Mouse (Mus musculus) hindbrain, postnatal 0 days (tissue): ENCODE results near the gene Zfp831. TPM values are rescaled to one million over a fixed set of nuclear protein-coding genes. Genes with fewer than 3 reads are reported as not detected.

Source experiments
- ATAC-seq: fragments of 200-750 bp; cut with Nextera tagmentation; 2 replicates; pipeline ENCODE4 v1.8.0; 2017; ENCODE audit warnings: mild to moderate bottlenecking, moderate TSS enrichment, moderate library complexity
- DNase-seq: peaks from one replicate; pipeline ENCODE4 v3.0.0-alpha.2; 2015; ENCODE audit warnings: low spot score
- H3K27ac ChIP-seq: fragments of 300-500 bp; sonication (generic); 2 replicates; pipeline ENCODE4 v1.5.1; 2014; ENCODE audit warnings: mild to moderate bottlenecking
- H3K27me3 ChIP-seq: fragments of 300-500 bp; sonication (generic); 2 replicates; pipeline ENCODE4 v1.6.1; 2014; ENCODE audit warnings: low read length, mixed read lengths; ENCODE audit not compliant: insufficient read depth
- H3K36me3 ChIP-seq: fragments of 300-500 bp; sonication (generic); 2 replicates; pipeline ENCODE4 v1.6.1; 2014; ENCODE audit warnings: low read length, mixed read lengths; ENCODE audit not compliant: insufficient read depth
- H3K4me1 ChIP-seq: fragments of 300-500 bp; sonication (generic); 2 replicates; pipeline ENCODE4 v1.6.1; 2014; ENCODE audit warnings: antibody characterized with exemption, low read length, mixed read lengths; ENCODE audit not compliant: insufficient read depth
- H3K4me2 ChIP-seq: fragments of 300-500 bp; sonication (generic); 2 replicates; pipeline ENCODE4 v1.6.1; 2014; ENCODE audit warnings: low read depth, mild to moderate bottlenecking, low read length, moderate library complexity, mixed read lengths
- H3K4me3 ChIP-seq: fragments of 300-500 bp; sonication (generic); 2 replicates; pipeline ENCODE4 v1.5.1; 2014; ENCODE audit warnings: low read length
- H3K9ac ChIP-seq: fragments of 300-500 bp; sonication (generic); replicated peaks from 2 replicates; pipeline ENCODE4 v1.6.1; 2014; ENCODE audit warnings: mild to moderate bottlenecking, low read length, moderate library complexity, mixed read lengths
- H3K9me3 ChIP-seq: fragments of 300-500 bp; sonication (generic); 2 replicates; pipeline ENCODE4 v1.6.1; 2016; ENCODE audit warnings: low read length, mixed read lengths
- CTCF ChIP-seq: IDR thresholded peaks from 2 replicates; pipeline ENCODE4 v1.5.1; 2016; ENCODE audit warnings: antibody characterized with exemption, control low read depth, low read depth
- WGBS: fragments of 180-500 bp; shearing (Covaris S2); extraction: QIAGEN DNeasy Blood & Tissue Kit; methylation state at CpG from one replicate; pipeline ENCODE4 v1.1.7; 2014; 5-methylcytosine and 5-hydroxymethylcytosine counted together
- polyA plus RNA-seq: library from polyadenylated mRNA; unstranded; fragments of >200 nt; fragmentation: Nextera tagmentation; extraction: Ambion mirVana; gene quantifications from 2 replicates; pipeline ENCODE4 v1.2.1, GENCODE M21; 2015
- total RNA-seq: library from RNA; depleted of rRNA; stranded (reverse); fragments of >200 nt; gene quantifications from 2 replicates; pipeline ENCODE4 v1.2.3, GENCODE M21; 2014

Zfp831 gene
- total and polyA plus RNA-seq, 2 experiments from 2014 or later = 0.05 TPM; not detected in 1

GRCm38 (mm10) chr2:174674287-174675045 lies 31.1 kb downstream of the Zfp831 start:
- no peak for TF ChIP-seq CTCF
- ATAC-seq (peak; percentile 61), DNase-seq (peak; percentile 53)
- Histone ChIP-seq H3K27ac (peak overlapping the region; percentile 41; the same call in 1 of the 2 replicates), H3K9ac (peak overlapping the region; percentile 52), H3K27me3 (no peaks in the 10 kb centered on the region), H3K36me3 (no peaks in the 10 kb centered on the region), H3K4me2 (peak overlapping the region; percentile 74), H3K9me3 (no peaks in the 10 kb centered on the region), H3K4me1 (no peaks in the 10 kb centered on the region), H3K4me3 (peak overlapping the region; percentile 41)
- under 1% methylated on average over 16 of the region's 16 CpGs for WGBS

GRCm38 (mm10) chr2:174675642-174676041 lies 32.3 kb downstream of the Zfp831 start:
- no peaks in the 10 kb centered on the region for H3K36me3 ChIP-seq
- H3K4me1 ChIP-seq = no peaks in the 10 kb centered on the region
- no peaks in the 10 kb centered on the region for H3K27me3 ChIP-seq
- H3K27ac ChIP-seq = no peak overlapping the region
- H3K9me3 ChIP-seq = no peaks in the 10 kb centered on the region
- 10% methylated on average over 9 of the region's 9 CpGs for WGBS
- no peak overlapping the region for H3K4me3 ChIP-seq
- DNase-seq (peak; percentile 89), ATAC-seq (peak; percentile 60)
- no peak overlapping the region for H3K4me2 ChIP-seq
- peak; percentile 96 for TF ChIP-seq CTCF
- no peak overlapping the region for H3K9ac ChIP-seq

GRCm38 (mm10) chr2:174701351-174701750 lies 58.0 kb downstream of the Zfp831 start:
- ATAC-seq = no peak
- Histone ChIP-seq H3K4me1 (no peaks in the 10 kb centered on the region), H3K4me3 (no peak overlapping the region), H3K27ac (no peak overlapping the region), H3K27me3 (no peaks in the 10 kb centered on the region), H3K9me3 (no peaks in the 10 kb centered on the region), H3K9ac (no peak overlapping the region), H3K4me2 (no peak overlapping the region), H3K36me3 (no peaks in the 10 kb centered on the region)
- 66% methylated on average over 8 of the region's 8 CpGs for WGBS
- peak; percentile 29 for DNase-seq
- no peak for TF ChIP-seq CTCF

DNA sequence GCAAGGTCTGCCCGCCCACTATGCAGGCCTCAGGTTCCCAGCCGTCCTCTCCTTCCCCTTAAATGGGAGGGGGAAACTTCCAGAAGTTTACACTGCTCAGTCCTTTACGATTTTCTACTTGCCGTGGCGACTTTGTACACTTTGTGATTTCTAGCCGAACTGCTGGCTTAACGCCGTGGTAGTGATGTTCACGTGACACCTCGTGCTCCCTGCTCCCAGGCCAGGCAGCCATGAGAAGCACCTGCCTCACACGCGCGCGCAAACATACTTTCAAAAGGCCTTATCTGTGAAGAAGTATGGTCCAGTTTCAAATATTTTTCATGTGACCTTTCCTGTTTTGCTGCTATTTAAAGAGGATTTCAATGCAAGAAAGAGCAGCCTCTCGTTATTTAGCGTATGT lies 63.8 kb downstream of the Zfp831 start:
- Histone ChIP-seq H3K9ac (no peak overlapping the region), H3K27me3 (no peaks in the 10 kb centered on the region), H3K4me2 (no peak overlapping the region), H3K27ac (no peak overlapping the region), H3K36me3 (no peaks in the 10 kb centered on the region), H3K4me1 (no peaks in the 10 kb centered on the region), H3K4me3 (no peak overlapping the region), H3K9me3 (no peaks in the 10 kb centered on the region)
- WGBS = 92% methylated on average over 16 of the region's 16 CpGs
- ATAC-seq (no peak), DNase-seq (no peak)
- no peak for TF ChIP-seq CTCF

- Histone ChIP-seq H3K9ac (no peak overlapping the region), H3K4me2 (no peak overlapping the region), H3K27ac (no peak overlapping the region), H3K27me3 (no peaks in the 10 kb centered on the region), H3K4me1 (no peaks in the 10 kb centered on the region), H3K36me3 (no peaks in the 10 kb centered on the region), H3K9me3 (no peaks in the 10 kb centered on the region), H3K4me3 (no peak overlapping the region)
- DNase-seq (no peak), ATAC-seq (no peak)
- 0 out of 2 replicates have a peak, but pooled peaks have one; percentile 22 for TF ChIP-seq CTCF
- 69% methylated on average over 4 of the region's 4 CpGs for WGBS
Measured at GRCm38 (mm10) chr2:174708587-174708986, 65.3 kb downstream of the Zfp831 start.

- Histone ChIP-seq H3K9me3 (no peaks in the 10 kb centered on the region), H3K36me3 (no peaks in the 10 kb centered on the region), H3K4me3 (no peak overlapping the region), H3K9ac (no peak overlapping the region), H3K4me1 (no peaks in the 10 kb centered on the region), H3K4me2 (no peak overlapping the region), H3K27ac (no peak overlapping the region), H3K27me3 (no peaks in the 10 kb centered on the region)
- DNase-seq (no peak), ATAC-seq (no peak)
- WGBS = 62% methylated on average over 3 of the region's 3 CpGs
- TF ChIP-seq CTCF = no peak
Measured at GRCm38 (mm10) chr2:174710185-174710584, 66.9 kb downstream of the Zfp831 start.

- Histone ChIP-seq H3K9me3 (no peaks in the 10 kb centered on the region), H3K27ac (no peak overlapping the region), H3K4me2 (no peak overlapping the region), H3K27me3 (no peaks in the 10 kb centered on the region), H3K4me3 (no peak overlapping the region), H3K36me3 (no peaks in the 10 kb centered on the region), H3K9ac (no peak overlapping the region), H3K4me1 (no peaks in the 10 kb centered on the region)
- no peak for TF ChIP-seq CTCF
- 100% methylated on average over 1 of the region's 1 CpGs for WGBS
- ATAC-seq (no peak), DNase-seq (no peak)
Measured at GRCm38 (mm10) chr2:174712043-174712442, 68.7 kb downstream of the Zfp831 start.
